Mouse (Mus musculus): ENCODE measurements at regions not wholly inside any gene's neighbourhood (a gene's known extent, or its start where the extent isn't known, plus 50 kb on each side); places are given as distances from the start of the nearest gene placed in this dataset.

DNA sequence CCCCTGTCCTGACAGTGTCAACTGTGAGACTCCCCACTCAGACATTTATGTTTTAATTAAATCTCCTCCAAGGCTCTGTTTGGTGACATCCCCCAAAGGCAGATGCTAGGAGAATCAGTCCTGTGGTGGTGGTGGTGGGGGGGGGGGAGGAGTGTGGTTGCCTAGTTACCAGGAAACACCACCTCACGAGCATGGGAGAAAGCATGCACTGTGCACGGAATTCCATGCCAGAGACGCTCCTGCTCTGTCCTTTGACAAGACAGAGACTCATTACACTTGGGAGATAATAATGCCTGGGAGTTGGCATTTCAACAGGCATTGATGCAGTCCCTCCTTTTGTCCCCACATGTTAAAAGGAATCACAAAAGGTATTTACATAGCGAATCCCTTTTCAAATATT lies 240.6 kb downstream of the Cbln1 start:
- TF ChIP-seq POLR2AphosphoS2 (IDR thresholded peaks at IDR 0.05; ENCODE audit: low read depth, low read length), result no peak
- no peak for TF ChIP-seq CTCF (conservative IDR thresholded peaks at IDR 0.05 in 1 of 2, IDR thresholded peaks at IDR 0.05 in 1 of 2; ENCODE audit: low read depth in 2 of 2, low read length in 2 of 2)
- TF ChIP-seq EP300 (IDR thresholded peaks at IDR 0.05; ENCODE audit: low read length), result no peak
- TF ChIP-seq MYC (IDR thresholded peaks at IDR 0.05; ENCODE audit: low read depth, low read length), result no peak
- no peak for TF ChIP-seq MAFK (IDR thresholded peaks at IDR 0.05; ENCODE audit: insufficient replicate concordance, low read length)
- TF ChIP-seq ZC3H11A (IDR thresholded peaks at IDR 0.05; ENCODE audit: low read depth, low read length), result no peak
